Mouse (Mus musculus) stomach, postnatal 0 days (tissue): ENCODE data around the gene 4931428F04Rik. TPM values are rescaled to one million over a fixed set of nuclear protein-coding genes. Genes with fewer than 3 reads are reported as not detected.

Source experiments
- ATAC-seq: fragments of 200-750 bp; cut with Nextera tagmentation; 2 replicates; pipeline ENCODE4 v1.8.0; 2017; ENCODE audit not compliant: low FRiP score, low TSS enrichment
- DNase-seq: peaks from one replicate; pipeline ENCODE4 v3.0.0-alpha.2; 2016; ENCODE audit warnings: low spot score
- H3K27ac ChIP-seq: fragments of 300-500 bp; sonication (generic); replicated peaks from 2 replicates; pipeline ENCODE4 v1.5.1; 2014; ENCODE audit warnings: mild to moderate bottlenecking, control low read depth
- H3K27me3 ChIP-seq: fragments of 300-500 bp; sonication (generic); 2 replicates; pipeline ENCODE4 v1.6.1; 2014; ENCODE audit warnings: low read length; ENCODE audit not compliant: control insufficient read depth, insufficient read depth
- H3K36me3 ChIP-seq: fragments of 300-500 bp; sonication (generic); 2 replicates; pipeline ENCODE4 v1.6.1; 2014; ENCODE audit warnings: low read length, mixed read lengths; ENCODE audit not compliant: control insufficient read depth, insufficient read depth
- H3K4me1 ChIP-seq: fragments of 300-500 bp; sonication (generic); replicated peaks from 2 replicates; pipeline ENCODE4 v1.6.1; 2014; ENCODE audit warnings: antibody characterized with exemption; ENCODE audit not compliant: control insufficient read depth, insufficient read depth
- H3K4me2 ChIP-seq: fragments of 300-500 bp; sonication (generic); replicated peaks from 2 replicates; pipeline ENCODE4 v1.6.1; 2014; ENCODE audit warnings: low read depth, mild to moderate bottlenecking, control low read depth, moderate library complexity
- H3K4me3 ChIP-seq: fragments of 300-500 bp; sonication (generic); 2 replicates; pipeline ENCODE4 v1.5.1; 2014; ENCODE audit warnings: low read depth, low read length, control low read depth
- H3K9ac ChIP-seq: fragments of 300-500 bp; sonication (generic); 2 replicates; pipeline ENCODE4 v1.6.1; 2014; ENCODE audit warnings: mild to moderate bottlenecking, low read length, control low read depth, mixed read lengths
- H3K9me3 ChIP-seq: fragments of 300-500 bp; sonication (generic); 2 replicates; pipeline ENCODE4 v1.6.1; 2016; ENCODE audit warnings: low read length; ENCODE audit not compliant: control insufficient read depth
- CTCF ChIP-seq: IDR thresholded peaks from 2 replicates; pipeline ENCODE4 v1.5.1; 2016; ENCODE audit warnings: antibody characterized with exemption, low read depth, mild to moderate bottlenecking, moderate library complexity
- EP300 ChIP-seq: optimal IDR thresholded peaks from 2 replicates; pipeline ENCODE3; 2016; ENCODE audit warnings: antibody characterized with exemption
- WGBS: fragments of 180-500 bp; shearing (Covaris S2); extraction: QIAGEN DNeasy Blood & Tissue Kit; methylation state at CpG from one replicate; pipeline ENCODE4 v1.1.7; 2014; 5-methylcytosine and 5-hydroxymethylcytosine counted together
- polyA plus RNA-seq: library from polyadenylated mRNA; unstranded; fragments of >200 nt; fragmentation: Nextera tagmentation; extraction: Ambion mirVana; gene quantifications from 2 replicates; pipeline ENCODE4 v1.2.1, GENCODE M21; 2015

The 4931428F04Rik gene
- polyA plus RNA-seq, 1 experiment from 2014 or later: 1.9 TPM

DNA sequence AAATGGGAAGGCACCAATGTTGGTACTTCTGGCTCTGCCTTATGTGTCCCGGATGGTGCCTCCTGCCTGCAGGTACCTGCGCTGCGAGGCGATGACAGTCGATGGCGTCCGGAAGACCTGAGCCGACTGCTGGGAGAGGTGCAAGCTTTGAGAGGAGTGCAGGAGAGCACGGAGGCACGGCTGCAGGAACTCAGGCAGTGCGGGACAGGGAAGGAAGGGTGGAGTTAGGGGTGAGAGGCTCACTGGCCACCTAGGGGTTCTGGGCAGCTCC, 18.8 kb downstream of the 4931428F04Rik start:
- Histone ChIP-seq H3K4me3 (no peak overlapping the region), H3K4me1 (peaks cover 5% of the 10 kb centered on the region; the same call in 1 of the 2 replicates), H3K36me3 (no peaks in the 10 kb centered on the region; the same call in 1 of the 2 replicates), H3K9ac (no peak overlapping the region), H3K27me3 (peaks cover 4% of the 10 kb centered on the region; the same call in 1 of the 2 replicates), H3K27ac (no peak overlapping the region), H3K4me2 (no peak overlapping the region), H3K9me3 (no peaks in the 10 kb centered on the region)
- DNase-seq (no peak), ATAC-seq (no peak)
- 12% methylated on average over 11 of the region's 11 CpGs for WGBS
- TF ChIP-seq CTCF (no peak), EP300 (no peak)

DNA sequence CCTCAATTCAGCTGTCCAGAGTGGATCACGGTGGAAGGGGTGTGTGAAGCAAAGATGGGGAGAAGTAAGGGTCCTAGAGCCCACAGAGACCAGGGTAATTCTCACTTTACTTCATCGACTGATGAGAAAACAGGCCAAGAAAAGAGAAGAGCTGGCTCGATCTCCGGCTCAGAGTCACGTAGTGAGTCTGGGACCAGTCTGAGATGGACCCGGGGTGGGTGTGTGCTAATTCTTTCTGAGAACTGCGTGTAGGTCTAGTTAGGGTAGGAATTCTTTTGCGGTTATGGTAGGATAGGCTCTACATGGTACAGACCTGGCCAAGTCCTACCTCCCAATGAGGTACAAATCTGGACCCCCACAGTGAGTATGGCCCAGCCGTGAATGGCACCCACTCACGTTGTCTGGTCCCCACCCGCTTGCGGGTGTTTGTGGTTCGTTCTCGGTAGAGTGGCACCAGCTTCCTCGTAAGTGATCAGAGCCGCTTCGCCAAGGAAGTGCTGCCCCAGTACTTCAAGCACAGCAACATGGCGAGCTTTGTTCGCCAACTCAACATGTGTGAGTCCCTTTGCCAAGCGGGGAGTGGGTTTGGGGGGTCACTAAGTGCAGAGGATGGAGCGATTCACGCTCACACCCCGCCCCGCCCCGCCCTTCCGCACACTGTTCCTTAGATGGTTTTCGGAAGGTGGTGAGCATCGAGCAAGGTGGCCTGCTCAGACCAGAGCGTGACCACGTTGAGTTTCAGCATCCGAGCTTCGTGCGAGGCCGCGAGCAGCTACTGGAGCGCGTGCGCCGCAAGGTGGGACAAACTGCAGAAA, 19.4 kb downstream of the 4931428F04Rik start:
- peak overlapping the region; percentile 73 for H3K4me2 ChIP-seq
- DNase-seq (peak; percentile 40), ATAC-seq (0 out of 2 replicates have a peak, but pooled peaks have one; percentile 1)
- 0 out of 2 replicates have a peak, but pooled peaks cover 5% of the 10 kb centered on the region for H3K4me1 ChIP-seq
- TF ChIP-seq CTCF (no peak), EP300 (no peak)
- H3K9ac ChIP-seq: no peak overlapping the region
- 13% methylated on average over 39 of the region's 39 CpGs for WGBS
- no peak overlapping the region for H3K27ac ChIP-seq
- peaks cover 4% of the 10 kb centered on the region; the same call in 1 of the 2 replicates for H3K27me3 ChIP-seq
- H3K9me3 ChIP-seq: no peaks in the 10 kb centered on the region
- no peaks in the 10 kb centered on the region; the same call in 1 of the 2 replicates for H3K36me3 ChIP-seq
- peak overlapping the region; percentile 40 for H3K4me3 ChIP-seq

DNA sequence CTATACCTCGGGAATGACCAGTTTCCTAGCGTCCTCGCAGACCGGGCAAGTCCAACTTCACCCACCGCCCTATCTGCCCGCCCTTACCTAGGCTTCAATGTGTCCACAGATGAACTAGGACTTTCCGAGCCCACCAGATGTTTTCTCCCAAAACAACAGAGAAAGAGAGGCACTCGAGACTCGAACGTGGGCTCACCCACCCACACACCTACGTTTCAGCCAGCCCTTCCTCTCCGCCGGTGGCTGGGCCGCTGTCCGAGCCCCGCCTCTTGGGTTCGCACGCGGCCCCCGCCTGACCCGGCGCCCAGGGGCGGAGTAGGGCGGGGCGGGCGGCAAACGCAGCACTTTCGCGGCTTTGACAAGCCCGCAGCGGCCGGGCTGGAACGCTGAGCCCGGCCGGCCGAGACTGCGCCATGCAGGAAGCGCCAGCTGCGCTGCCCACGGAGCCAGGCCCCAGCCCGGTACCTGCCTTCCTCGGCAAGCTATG, 20.2 kb downstream of the 4931428F04Rik start, which contains the start of gene Hsf4:
TSS of gene Hsf4 (plus strand) at position 341 of the 487 bp plus-strand sequence.
- 2% methylated on average over 42 of the region's 42 CpGs for WGBS
- no peak within 1 kb of the TSS; the same call in 1 of the 2 replicates for H3K27ac ChIP-seq

DNA sequence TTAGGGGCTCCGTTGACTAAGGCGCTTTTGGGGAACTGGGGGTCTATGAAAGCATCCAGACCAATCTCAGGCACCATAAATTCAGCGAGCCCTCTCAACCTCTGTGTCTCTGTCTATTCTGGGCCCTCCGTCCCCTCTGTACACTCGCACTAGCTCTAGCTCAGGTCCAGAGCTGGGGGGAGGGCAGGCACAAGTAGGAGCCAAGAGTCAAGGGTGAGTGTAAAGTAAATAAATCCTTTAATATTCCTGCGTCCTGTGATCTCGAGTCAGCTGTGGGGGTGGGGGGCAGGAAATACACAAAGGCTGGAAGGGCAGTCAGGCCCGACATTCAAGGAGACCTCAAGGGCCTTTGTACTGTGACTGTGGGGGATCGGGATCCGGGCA, 20.6 kb downstream of the 4931428F04Rik start:
- ATAC-seq: peak; percentile 7; the same call in 1 of the 2 replicates
- peak overlapping the region; percentile 48 for H3K9ac ChIP-seq
- 23% methylated on average over 8 of the region's 10 CpGs for WGBS

More for the DNA sequence above, 20.2 kb downstream of the 4931428F04Rik start, which contains the start of gene Hsf4:
- no peak for TF ChIP-seq CTCF
- no peak for TF ChIP-seq EP300
- Histone ChIP-seq H3K36me3 (no peaks in the 10 kb centered on the region; the same call in 1 of the 2 replicates), H3K9me3 (no peaks in the 10 kb centered on the region), H3K4me1 (0 out of 2 replicates have a peak, but pooled peaks cover 9% of the 10 kb centered on the region), H3K27me3 (peaks cover 4% of the 10 kb centered on the region; the same call in 1 of the 2 replicates), H3K9ac (peak within 1 kb of the TSS; percentile 48), H3K4me2 (peak within 1 kb of the TSS; percentile 73), H3K4me3 (peak within 1 kb of the TSS; percentile 40)
- DNase-seq (peak; percentile 74), ATAC-seq (peak; percentile 45)

DNA sequence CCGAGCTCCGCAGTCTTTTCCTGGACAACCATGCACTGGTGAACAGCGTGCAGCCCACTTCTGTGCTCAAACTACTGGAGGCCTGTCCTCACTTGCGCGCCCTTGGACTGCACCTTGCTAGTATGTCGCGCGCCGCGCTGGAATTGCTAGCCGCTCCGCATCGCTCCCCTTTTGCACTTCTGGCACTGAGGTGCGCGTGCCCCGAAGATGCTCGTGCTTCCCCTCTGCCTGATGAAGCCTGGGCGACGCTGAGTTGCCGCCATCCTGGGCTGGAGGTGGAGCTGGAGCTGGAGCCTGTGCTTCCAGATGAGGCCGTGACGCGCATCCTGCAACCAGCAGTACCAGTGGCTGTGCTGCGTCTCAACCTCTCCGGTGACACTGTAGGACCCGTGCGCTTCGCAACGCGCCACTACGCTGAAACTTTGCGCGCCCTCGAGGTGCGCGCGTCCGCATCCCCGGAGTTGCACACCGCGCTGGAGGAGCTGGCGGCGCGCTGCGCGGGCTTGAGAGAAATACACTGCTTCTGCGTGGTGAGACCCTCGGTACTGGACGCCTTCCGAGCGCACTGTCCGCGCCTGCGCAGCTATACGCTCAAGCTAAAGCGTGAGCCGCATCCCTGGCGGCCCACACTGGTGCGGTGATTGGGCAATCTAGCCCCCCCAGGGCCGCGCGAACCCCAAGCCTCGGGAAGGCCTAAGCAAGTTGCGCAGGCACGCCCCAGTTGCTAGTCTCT, 21.2 kb downstream of the 4931428F04Rik start:
- DNase-seq (peak; percentile 39), ATAC-seq (no peak)
- Histone ChIP-seq H3K4me1 (0 out of 2 replicates have a peak, but pooled peaks cover 9% of the 10 kb centered on the region), H3K27me3 (peaks cover 4% of the 10 kb centered on the region; the same call in 1 of the 2 replicates), H3K9me3 (no peaks in the 10 kb centered on the region), H3K4me3 (peak overlapping the region; percentile 40), H3K9ac (peak overlapping the region; percentile 35), H3K27ac (no peak overlapping the region; the same call in 1 of the 2 replicates), H3K36me3 (no peaks in the 10 kb centered on the region; the same call in 1 of the 2 replicates), H3K4me2 (peak overlapping the region; percentile 73)
- TF ChIP-seq CTCF (no peak), EP300 (no peak)
- WGBS: 14% methylated on average over 65 of the region's 65 CpGs

More for the DNA sequence above, 20.6 kb downstream of the 4931428F04Rik start:
- no peak for DNase-seq
- H3K9me3 ChIP-seq: no peaks in the 10 kb centered on the region
- H3K4me2 ChIP-seq: peak overlapping the region; percentile 73
- peak overlapping the region; percentile 40 for H3K4me3 ChIP-seq
- H3K27me3 ChIP-seq: peaks cover 4% of the 10 kb centered on the region; the same call in 1 of the 2 replicates
- H3K4me1 ChIP-seq: 0 out of 2 replicates have a peak, but pooled peaks cover 9% of the 10 kb centered on the region
- no peak for TF ChIP-seq EP300
- no peak for TF ChIP-seq CTCF
- H3K36me3 ChIP-seq: no peaks in the 10 kb centered on the region; the same call in 1 of the 2 replicates
- no peak overlapping the region; the same call in 1 of the 2 replicates for H3K27ac ChIP-seq
